Mouse (Mus musculus): ENCODE results near the gene Naga. TPM values are rescaled to one million over a fixed set of nuclear protein-coding genes. Genes with fewer than 3 reads are reported as not detected.

Naga gene
- 28.1 TPM for polyA plus RNA-seq (2017; shearing (Covaris generic))

DNA sequence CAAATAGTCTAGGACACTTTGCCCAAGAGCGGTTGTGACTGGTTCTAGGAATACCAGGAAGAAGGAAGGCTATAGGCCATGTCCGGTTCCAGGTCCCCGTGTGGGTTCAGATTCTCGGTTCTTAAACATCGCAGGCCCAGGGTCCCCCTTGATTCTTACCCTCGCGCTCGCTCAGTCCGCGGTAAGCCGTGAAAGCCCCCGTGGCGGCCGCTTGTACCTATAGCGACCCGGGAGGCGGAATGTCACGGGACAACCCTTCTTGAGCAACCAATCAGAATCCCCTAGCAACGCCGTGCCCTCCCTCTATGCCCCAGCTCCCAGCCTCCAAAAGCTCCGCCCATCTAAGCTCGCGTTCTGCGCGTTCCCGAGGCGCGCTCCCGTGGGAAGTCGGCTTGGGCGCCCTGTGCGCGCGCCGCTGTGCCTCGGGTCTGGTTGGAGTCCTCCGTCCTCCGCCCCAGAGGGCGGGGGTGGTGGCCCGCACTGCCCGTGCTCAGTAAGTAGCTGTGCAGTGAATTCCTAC is at the start of gene Naga, which contains the start of the genes Pheta2 and Smdt1:
Gene Naga, minus strand, starts transcription at position 333 of the 520 bp plus-strand sequence.
Gene Pheta2, plus strand, starts transcription at position 350 of the 520 bp plus-strand sequence.
Gene Smdt1, plus strand, starts transcription at position 367 of the 520 bp plus-strand sequence.

DNA sequence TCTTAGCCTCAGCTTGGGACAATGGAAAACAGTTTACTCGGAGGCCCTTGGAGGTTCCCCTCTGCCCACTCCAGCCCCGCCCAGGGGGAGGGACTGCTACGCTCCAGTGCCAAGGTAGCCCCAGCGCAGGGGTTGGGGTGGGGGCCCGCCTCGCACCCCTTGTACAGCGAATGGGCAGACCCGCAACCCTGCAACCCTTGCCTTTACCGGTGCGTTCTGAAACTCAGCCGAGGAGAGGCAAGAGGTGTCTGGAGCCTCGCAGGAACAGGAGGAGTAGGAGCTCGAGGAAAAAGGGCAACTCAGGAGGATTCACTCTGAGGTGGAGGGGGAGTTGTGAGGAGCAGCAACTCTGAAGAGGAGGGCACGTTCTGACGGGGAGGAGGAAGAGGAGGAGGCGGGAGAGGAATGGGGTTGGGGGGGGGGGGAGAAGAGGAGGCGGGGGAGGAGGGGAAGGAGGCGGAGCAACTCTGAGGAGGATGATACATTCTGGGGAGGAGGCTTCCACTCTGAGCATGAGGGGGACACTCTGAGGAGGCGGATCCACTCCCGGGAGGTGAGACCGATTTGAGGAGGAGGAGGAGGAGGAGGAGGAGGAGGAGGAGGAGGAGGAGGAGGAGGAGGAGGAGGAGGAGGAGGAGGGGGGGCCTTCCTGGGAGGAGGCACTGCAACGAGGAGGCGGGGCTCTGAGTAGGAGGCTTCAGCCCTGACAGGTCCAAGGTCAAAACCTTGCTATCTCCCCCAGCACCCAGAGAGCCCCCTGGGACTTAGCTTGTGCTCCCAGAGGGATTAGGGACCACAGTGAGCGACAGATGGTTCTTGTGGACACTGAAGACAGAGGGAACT is 41.4 kb upstream of the Naga start, which contains the start of gene Cyp2d22:
Gene Cyp2d22, minus strand, starts transcription at position 390 of the 843 bp plus-strand sequence.

DNA sequence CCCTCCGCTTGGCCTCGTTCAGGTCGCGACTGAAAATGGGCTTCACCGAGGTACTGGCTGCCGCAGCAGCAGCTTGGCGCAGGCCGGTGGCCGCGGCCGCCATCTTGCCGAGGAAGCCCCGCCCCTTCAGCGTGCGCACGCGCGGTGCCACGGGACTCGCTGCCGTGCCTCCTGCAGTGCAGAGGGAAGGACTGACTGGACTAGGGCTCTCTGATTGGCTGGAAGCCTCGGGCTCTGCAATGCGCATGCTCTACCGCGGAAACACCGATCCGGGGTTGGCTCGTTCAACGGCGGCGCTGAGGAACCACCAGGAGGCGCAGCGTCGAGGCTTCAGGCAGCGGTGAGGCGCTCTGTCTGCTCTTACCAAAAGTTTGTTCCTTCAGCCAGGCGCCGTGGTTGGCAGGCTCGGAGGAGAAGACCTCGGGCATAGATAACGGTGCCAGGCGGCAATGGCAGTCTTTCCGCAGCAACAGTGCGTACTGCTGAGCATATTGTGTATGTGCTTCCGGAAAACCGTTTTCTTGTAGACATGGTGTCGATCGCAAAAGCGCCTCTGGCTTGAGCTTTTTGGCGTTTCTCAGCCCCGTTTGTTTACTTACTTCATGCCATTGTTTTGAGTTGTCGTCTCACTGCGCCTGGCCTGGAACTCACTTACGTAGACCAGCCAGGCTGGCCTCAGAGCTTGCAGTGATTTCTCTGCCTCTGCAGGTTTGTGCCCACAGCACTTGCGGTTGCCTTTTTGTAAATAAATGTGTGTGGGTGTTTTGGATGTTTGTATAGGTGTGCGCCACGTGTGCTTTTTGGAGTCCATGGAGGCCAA is 15.6 kb upstream of the Naga start, which contains the start of gene Ndufa6:
Gene Ndufa6, minus strand, starts transcription at position 197 of the 820 bp plus-strand sequence.

GRCm38 (mm10) chr15:82298764-82299561 is 39.8 kb downstream of the Naga start, which contains the start of gene Wbp2nl:
Gene Wbp2nl, plus strand, starts transcription at chr15:82298954.

Other genes starting within 250 kb of the Naga start
- 32.0 TPM for gene Ccdc134, start 211.0 kb downstream of the Naga start, polyA plus RNA-seq (2017; shearing (Covaris generic))
- gene Srebf2, start 191.7 kb downstream of the Naga start, polyA plus RNA-seq (2017; shearing (Covaris generic)): 151 TPM
- gene Shisa8, start 126.1 kb downstream of the Naga start, polyA plus RNA-seq (2017; shearing (Covaris generic)): not detected
- 0.39 TPM for gene Tnfrsf13c, start 114.6 kb downstream of the Naga start, polyA plus RNA-seq (2017; shearing (Covaris generic))
- 1.4 TPM for gene Cenpm, start 94.2 kb downstream of the Naga start, polyA plus RNA-seq (2017; shearing (Covaris generic))
- not detected for gene 1500009C09Rik, start 86.5 kb downstream of the Naga start, polyA plus RNA-seq (2017; shearing (Covaris generic))
- gene Sept3, start 64.0 kb downstream of the Naga start, polyA plus RNA-seq (2017; shearing (Covaris generic)): 0.94 TPM
- not detected for gene Wbp2nl, start 40.0 kb downstream of the Naga start, polyA plus RNA-seq (2017; shearing (Covaris generic))
- 0.61 TPM for gene Pheta2, start within 50 bp of the Naga start, polyA plus RNA-seq (2017; shearing (Covaris generic))
- 196 TPM for gene Smdt1, start within 50 bp of the Naga start, polyA plus RNA-seq (2017; shearing (Covaris generic))
- gene Ndufa6, start 15.4 kb upstream of the Naga start, polyA plus RNA-seq (2017; shearing (Covaris generic)): 299 TPM
- gene Cyp2d22, start 41.3 kb upstream of the Naga start, polyA plus RNA-seq (2017; shearing (Covaris generic)): 5.6 TPM
- gene Cyp2d11, start 55.1 kb upstream of the Naga start, polyA plus RNA-seq (2017; shearing (Covaris generic)): not detected
- 0.93 TPM for gene Cyp2d10, start 68.3 kb upstream of the Naga start, polyA plus RNA-seq (2017; shearing (Covaris generic))
- not detected for gene Cyp2d9, start 94.5 kb upstream of the Naga start, polyA plus RNA-seq (2017; shearing (Covaris generic))
- gene Cyp2d12, start 216.1 kb upstream of the Naga start, polyA plus RNA-seq (2017; shearing (Covaris generic)): 0.32 TPM

All from effector memory CD4-positive, alpha-beta T cell, adult 7 months (primary cell).